Mouse (Mus musculus): ENCODE data around the gene Rmi2. TPM values are rescaled to one million over a fixed set of nuclear protein-coding genes. Genes with fewer than 3 reads are reported as not detected.
A peak's percentile ranks its signal among the peaks of the same experiment; 100 is the strongest.
"Not testable (repeated sequence)": the region's sequence is repeated elsewhere in the genome, so short reads cannot be mapped to it uniquely, and the experiment has no call there.

Gene Rmi2
- polyA plus RNA-seq (2015; fragmentation: Nextera tagmentation; extraction: Ambion mirVana) = 2.1 and 3.5 TPM in 2 replicates

GRCm38 (mm10) chr16:10834911-10835587 lies at the start of gene Rmi2:
Gene Rmi2 (plus strand): TSS chr16:10835059.
- H3K9me3 ChIP-seq (replicated peaks) = no peaks in the 10 kb centered on the region
- peak within 1 kb of the TSS; percentile 98 for H3K4me2 ChIP-seq
- peaks cover 42% of the 10 kb centered on the region for H3K4me1 ChIP-seq (replicated peaks)
- 1% methylated on average over 67 of the region's 69 CpGs for WGBS
- peak; percentile 84 for ATAC-seq (replicated peaks; ENCODE audit: insufficient number of reproducible peaks, insufficient read depth, low FRiP score, low read depth)
- H3K9ac ChIP-seq = peak within 1 kb of the TSS; percentile 79
- H3K36me3 ChIP-seq = no peaks in the 10 kb centered on the region
- peak within 1 kb of the TSS; percentile 80 for H3K27ac ChIP-seq
- no peaks in the 10 kb centered on the region for H3K27me3 ChIP-seq
- peak within 1 kb of the TSS; percentile 90 for H3K4me3 ChIP-seq

DNA sequence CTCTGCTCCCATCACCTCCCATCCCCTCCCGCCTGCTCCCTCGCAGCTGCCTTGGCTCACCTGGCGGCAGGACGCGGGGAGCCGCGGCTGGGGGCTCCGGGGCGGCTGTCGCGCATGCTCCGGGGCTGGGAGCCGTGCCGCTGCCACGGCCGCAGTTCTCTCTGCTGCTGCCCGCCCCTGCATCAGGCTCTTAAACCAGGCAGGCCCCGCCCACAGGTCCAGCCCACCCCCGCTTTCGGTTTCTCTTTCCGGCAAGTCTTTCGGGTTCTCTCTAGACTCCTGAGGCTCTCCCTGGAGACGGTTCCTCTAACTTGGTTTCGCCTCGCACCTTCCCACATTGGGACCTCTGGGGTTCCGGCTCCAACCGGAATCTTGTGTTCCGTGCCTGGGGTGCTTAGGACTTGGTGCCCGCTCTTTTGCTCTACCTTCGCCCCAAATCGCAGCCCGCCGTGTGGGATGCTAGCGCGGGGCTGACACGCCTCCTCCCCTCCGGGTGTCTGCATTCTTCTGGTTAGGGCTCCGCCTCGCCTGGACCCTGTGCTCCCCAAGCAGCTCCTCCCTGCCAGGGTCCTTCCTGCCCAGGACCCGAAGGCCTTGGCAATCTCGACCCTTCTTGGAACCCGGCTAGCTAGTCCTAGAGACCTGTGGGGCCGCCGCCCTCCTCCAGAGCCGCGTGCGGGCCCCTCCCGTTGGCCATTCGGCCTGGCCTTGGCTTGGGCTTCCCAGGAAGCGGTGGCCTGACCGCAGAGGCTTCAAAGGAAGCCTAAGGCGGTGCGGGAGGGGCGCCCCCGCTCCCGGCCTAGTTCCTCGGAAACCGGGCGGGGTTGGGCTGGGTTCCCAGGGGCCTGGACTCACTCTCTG lies 49.3 kb upstream of the Rmi2 start, which contains the start of gene Socs1:
Gene Socs1 (minus strand): TSS at position 166 of the 861 bp plus-strand sequence.
- under 1% methylated on average over 59 of the region's 59 CpGs for WGBS
- peak; percentile 84 for ATAC-seq (replicated peaks; ENCODE audit: insufficient number of reproducible peaks, insufficient read depth, low FRiP score, low read depth)
- no peaks in the 10 kb centered on the region for H3K36me3 ChIP-seq
- H3K4me3 ChIP-seq = peak within 1 kb of the TSS; percentile 85
- H3K4me1 ChIP-seq (replicated peaks) = peaks cover 63% of the 10 kb centered on the region
- H3K9me3 ChIP-seq (replicated peaks) = no peaks in the 10 kb centered on the region
- peak within 1 kb of the TSS; percentile 99 for H3K27ac ChIP-seq
- H3K4me2 ChIP-seq = peak within 1 kb of the TSS; percentile 97
- peak within 1 kb of the TSS; percentile 77 for H3K9ac ChIP-seq
- H3K27me3 ChIP-seq = no peaks in the 10 kb centered on the region; the same call in 1 of the 2 replicates

DNA sequence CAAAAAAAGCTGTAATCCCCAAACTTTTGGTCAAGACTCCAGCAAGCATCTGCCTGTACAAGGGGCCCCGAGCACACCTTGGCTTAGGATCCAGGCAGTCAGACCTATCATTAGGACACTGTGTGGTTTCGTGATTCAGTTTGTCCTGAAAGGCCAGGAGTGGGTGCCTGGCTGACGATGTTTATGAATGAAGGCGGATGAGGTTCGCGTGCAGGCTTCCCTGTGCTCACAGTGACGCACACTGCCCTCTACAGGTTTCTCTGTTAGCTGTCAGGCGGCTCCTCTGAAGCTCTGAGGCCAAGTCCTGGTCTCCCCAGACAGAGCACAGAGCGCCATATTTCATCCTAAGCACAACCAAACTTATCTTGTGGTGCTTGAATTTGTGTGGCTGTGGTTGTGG lies 48.6 kb upstream of the Rmi2 start:
- Histone ChIP-seq H3K4me1 (replicated peaks) (peaks cover 59% of the 10 kb centered on the region), H3K9me3 (replicated peaks) (no peaks in the 10 kb centered on the region), H3K36me3 (no peaks in the 10 kb centered on the region), H3K27ac (peak overlapping the region; percentile 99), H3K4me3 (peak overlapping the region; percentile 85), H3K27me3 (no peaks in the 10 kb centered on the region; the same call in 1 of the 2 replicates), H3K4me2 (peak overlapping the region; percentile 97), H3K9ac (peak overlapping the region; percentile 77)
- ATAC-seq (replicated peaks; ENCODE audit: insufficient number of reproducible peaks, insufficient read depth, low FRiP score, low read depth) = peak; percentile 16; the same call in 1 of the 2 replicates
- 3% methylated on average over 9 of the region's 9 CpGs for WGBS

DNA sequence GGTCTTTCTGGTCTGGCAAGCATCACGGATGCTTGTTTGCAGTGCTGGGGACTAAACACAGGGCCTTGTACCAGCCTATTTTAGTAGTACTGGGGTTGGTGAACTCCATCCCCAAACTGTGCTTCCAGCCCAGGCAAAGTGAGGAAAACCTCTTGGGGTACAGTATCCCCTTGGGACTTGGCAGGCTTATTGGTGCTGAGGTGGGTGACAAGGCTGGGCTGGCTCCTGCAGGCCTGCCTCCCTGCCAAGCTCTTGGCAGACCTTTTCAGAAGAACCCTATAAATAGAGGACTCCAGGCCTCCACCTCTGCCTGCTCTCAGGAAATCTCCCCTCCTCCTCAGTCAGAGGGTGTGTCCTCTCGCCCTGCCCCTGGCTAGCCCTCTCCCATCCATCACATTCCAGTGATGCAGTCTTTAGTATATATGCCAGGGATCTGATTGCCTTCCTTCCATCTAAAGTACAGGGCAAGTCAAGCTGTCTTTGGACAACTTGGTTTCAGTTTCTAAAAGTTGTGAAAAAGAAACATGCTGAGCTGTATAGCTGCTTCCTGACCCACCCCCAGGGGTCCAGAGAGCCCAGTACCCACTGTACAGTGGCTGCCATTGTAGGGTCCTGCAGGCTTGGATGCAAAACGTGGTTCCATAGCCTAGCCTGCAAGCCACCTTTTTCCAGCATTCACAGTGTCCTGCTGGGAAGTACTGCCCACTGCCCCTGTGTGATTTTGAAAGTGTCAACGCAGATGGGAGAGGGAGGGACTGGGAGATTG lies 47.9 kb upstream of the Rmi2 start:
- H3K36me3 ChIP-seq = no peaks in the 10 kb centered on the region
- H3K27me3 ChIP-seq = no peaks in the 10 kb centered on the region; the same call in 1 of the 2 replicates
- H3K27ac ChIP-seq = peak overlapping the region; percentile 99
- no peak overlapping the region; the same call in 1 of the 2 replicates for H3K4me3 ChIP-seq
- peak overlapping the region; percentile 97 for H3K4me2 ChIP-seq
- ATAC-seq (replicated peaks; ENCODE audit: insufficient number of reproducible peaks, insufficient read depth, low FRiP score, low read depth) = no peak
- 40% methylated on average over 4 of the region's 4 CpGs for WGBS
- H3K9ac ChIP-seq = no peak overlapping the region
- peaks cover 52% of the 10 kb centered on the region for H3K4me1 ChIP-seq (replicated peaks)
- no peaks in the 10 kb centered on the region for H3K9me3 ChIP-seq (replicated peaks)

DNA sequence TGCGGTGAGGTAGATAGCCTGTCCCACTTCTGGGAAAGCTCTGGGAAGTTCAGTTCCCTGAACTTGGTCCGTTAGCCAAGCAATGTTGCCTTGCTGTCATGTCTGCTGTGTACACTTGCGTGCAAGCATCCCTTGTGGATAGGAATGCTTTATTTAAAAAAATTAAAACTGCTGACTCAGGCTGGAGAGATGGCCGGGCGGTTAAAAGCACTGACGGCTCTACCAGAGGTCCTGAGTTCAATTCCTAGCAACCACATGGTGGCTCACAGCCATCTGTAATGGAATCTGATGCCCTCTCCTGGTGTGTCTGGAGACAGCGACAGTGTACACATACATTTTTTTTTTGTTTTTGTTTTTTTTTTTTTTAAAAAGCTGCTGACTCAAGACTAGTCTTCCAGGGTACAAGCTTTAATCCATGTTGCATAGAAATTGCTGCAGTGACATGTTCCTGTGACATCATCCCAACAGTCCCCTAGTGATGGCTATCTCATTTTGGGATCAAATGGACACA lies 47.3 kb upstream of the Rmi2 start:
- H3K27ac ChIP-seq = peak overlapping the region; percentile 99
- no peak overlapping the region for H3K4me3 ChIP-seq
- no peaks in the 10 kb centered on the region for H3K9me3 ChIP-seq (replicated peaks)
- WGBS = 66% methylated on average over 7 of the region's 7 CpGs
- H3K4me1 ChIP-seq (replicated peaks) = peaks cover 46% of the 10 kb centered on the region
- no peaks in the 10 kb centered on the region for H3K36me3 ChIP-seq
- H3K9ac ChIP-seq = no peak overlapping the region
- H3K27me3 ChIP-seq = no peaks in the 10 kb centered on the region; the same call in 1 of the 2 replicates
- peak overlapping the region; percentile 17; the same call in 1 of the 2 replicates for H3K4me2 ChIP-seq
- ATAC-seq (replicated peaks; ENCODE audit: insufficient number of reproducible peaks, insufficient read depth, low FRiP score, low read depth) = no peak

- Histone ChIP-seq H3K9me3 (replicated peaks) (no peaks in the 10 kb centered on the region), H3K4me1 (replicated peaks) (peaks cover 40% of the 10 kb centered on the region), H3K9ac (no peak within 1 kb of the TSS), H3K4me2 (no peak within 1 kb of the TSS), H3K36me3 (no peaks in the 10 kb centered on the region), H3K27ac (no peak within 1 kb of the TSS; the same call in 1 of the 2 replicates), H3K4me3 (no peak within 1 kb of the TSS), H3K27me3 (no peaks in the 10 kb centered on the region; the same call in 1 of the 2 replicates)
- ATAC-seq (replicated peaks; ENCODE audit: insufficient number of reproducible peaks, insufficient read depth, low FRiP score, low read depth) = no peak
- 56% methylated on average over 16 of the region's 16 CpGs for WGBS
These were observed 46.6 kb upstream of the Rmi2 start, which contains the start of gene Tnp2 for GRCm38 (mm10) chr16:10788271-10788670. Gene Tnp2 (minus strand): TSS chr16:10788660.

DNA sequence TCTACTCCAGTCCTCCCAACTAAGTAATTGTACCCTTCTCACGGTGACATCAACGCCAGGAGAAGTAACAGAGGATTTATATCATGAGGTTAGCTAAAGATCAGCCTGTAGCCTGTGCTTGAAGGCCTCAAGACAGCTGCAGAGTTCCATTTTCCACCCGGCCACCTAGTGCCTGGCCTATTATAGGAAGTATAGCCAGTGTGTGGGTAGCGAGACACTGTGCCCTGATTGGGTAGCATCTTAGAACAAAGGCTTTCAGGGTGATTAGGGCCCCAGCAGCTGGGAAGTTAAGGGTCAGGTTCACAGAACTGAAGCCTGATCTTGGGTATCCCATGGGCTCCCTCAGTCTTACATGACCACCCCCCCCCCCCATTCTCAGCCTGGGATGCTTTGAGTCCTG lies 46.0 kb upstream of the Rmi2 start:
- 65% methylated on average over 4 of the region's 4 CpGs for WGBS
- Histone ChIP-seq H3K9ac (no peak overlapping the region), H3K9me3 (replicated peaks) (no peaks in the 10 kb centered on the region), H3K4me2 (no peak overlapping the region), H3K36me3 (no peaks in the 10 kb centered on the region), H3K27ac (no peak overlapping the region), H3K4me3 (no peak overlapping the region), H3K27me3 (no peaks in the 10 kb centered on the region; the same call in 1 of the 2 replicates), H3K4me1 (replicated peaks) (peaks cover 35% of the 10 kb centered on the region)
- no peak for ATAC-seq (replicated peaks; ENCODE audit: insufficient number of reproducible peaks, insufficient read depth, low FRiP score, low read depth)

GRCm38 (mm10) chr16:10790702-10791101 lies 44.2 kb upstream of the Rmi2 start, which contains the start of gene Prm3:
Gene Prm3 (minus strand): TSS chr16:10790914.
- Histone ChIP-seq H3K4me1 (replicated peaks) (peaks cover 26% of the 10 kb centered on the region), H3K36me3 (no peaks in the 10 kb centered on the region), H3K27me3 (peaks cover 13% of the 10 kb centered on the region), H3K27ac (no peak within 1 kb of the TSS), H3K9ac (no peak within 1 kb of the TSS), H3K9me3 (replicated peaks) (no peaks in the 10 kb centered on the region), H3K4me2 (no peak within 1 kb of the TSS), H3K4me3 (no peak within 1 kb of the TSS)
- no peak for ATAC-seq (replicated peaks; ENCODE audit: insufficient number of reproducible peaks, insufficient read depth, low FRiP score, low read depth)
- WGBS = 65% methylated on average over 9 of the region's 9 CpGs

DNA sequence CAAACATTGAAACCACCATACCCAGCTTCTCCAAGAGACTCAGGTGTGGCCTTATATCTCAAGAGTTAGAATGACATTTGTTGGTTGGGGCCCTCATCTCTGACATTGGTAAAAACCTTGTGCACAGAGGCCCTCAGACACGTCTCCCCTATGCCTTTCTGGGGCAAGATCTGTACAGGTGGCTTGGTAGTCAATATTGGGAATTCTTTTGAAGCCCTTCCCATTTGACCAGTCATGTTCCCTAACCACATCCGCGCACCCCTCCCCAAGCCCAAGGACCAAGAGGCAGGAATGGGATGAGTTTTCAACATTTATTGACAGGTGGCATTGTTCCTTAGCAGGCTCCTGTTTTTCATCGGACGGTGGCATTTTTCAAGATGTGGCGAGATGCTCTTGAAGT lies 38.8 kb upstream of the Rmi2 start, which contains the start of gene Prm2:
Gene Prm2 (minus strand): TSS at position 101 of the 400 bp plus-strand sequence.
- Histone ChIP-seq H3K9me3 (replicated peaks) (no peaks in the 10 kb centered on the region), H3K4me1 (replicated peaks) (no peaks in the 10 kb centered on the region), H3K4me3 (no peak within 1 kb of the TSS), H3K36me3 (no peaks in the 10 kb centered on the region), H3K9ac (no peak within 1 kb of the TSS), H3K27me3 (peaks cover 30% of the 10 kb centered on the region), H3K4me2 (no peak within 1 kb of the TSS), H3K27ac (no peak within 1 kb of the TSS)
- no peak for ATAC-seq (replicated peaks; ENCODE audit: insufficient number of reproducible peaks, insufficient read depth, low FRiP score, low read depth)
- WGBS = 76% methylated on average over 6 of the region's 6 CpGs

DNA sequence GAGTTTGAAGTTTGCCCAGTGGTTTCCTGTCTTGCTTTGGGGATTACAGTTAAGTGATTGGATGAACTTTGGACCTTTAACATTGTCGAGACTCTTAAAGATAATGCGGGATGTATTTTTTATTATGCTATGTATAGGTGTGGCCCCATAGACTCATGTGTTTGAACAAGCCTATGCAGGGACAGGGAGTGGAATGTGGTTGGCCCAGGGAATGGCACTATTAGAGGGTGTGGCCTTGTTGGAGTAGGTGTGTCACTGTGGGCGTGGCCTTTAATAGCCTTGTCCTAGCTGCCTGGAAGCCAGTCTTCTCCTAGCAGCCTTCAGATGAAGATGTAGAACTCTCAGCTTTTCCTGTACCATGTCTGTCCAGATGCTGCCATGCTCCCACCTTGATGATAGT lies 32.4 kb upstream of the Rmi2 start:
- H3K4me3 ChIP-seq; H3K9me3 ChIP-seq (replicated peaks); ATAC-seq (replicated peaks; ENCODE audit: insufficient number of reproducible peaks, insufficient read depth, low FRiP score, low read depth): not testable (repeated sequence)

More for the DNA sequence above, 32.4 kb upstream of the Rmi2 start:
- not testable (repeated sequence) for H3K4me2 ChIP-seq; H3K36me3 ChIP-seq; H3K27ac ChIP-seq; H3K27me3 ChIP-seq; H3K4me1 ChIP-seq (replicated peaks); H3K9ac ChIP-seq
- 74% methylated on average over 3 of the region's 3 CpGs for WGBS
